Mouse (Mus musculus) heart, adult 2 months (tissue): ENCODE measurements around the gene 9030025P20Rik.
"Not testable (repeated sequence)": the region's sequence is repeated elsewhere in the genome, so short reads cannot be mapped to it uniquely, and the experiment has no call there.

Experiments
- CTCF ChIP-seq: fragments of 200-600 bp; IDR thresholded peaks from 2 replicates; pipeline ENCODE4 v1.8.1; 2022; ENCODE audit warnings: antibody characterized with exemption, mild to moderate bottlenecking, moderate library complexity
- EP300 ChIP-seq: fragments of 200-500 bp; IDR thresholded peaks from 2 replicates; pipeline ENCODE4 v1.6.1; 2011; ENCODE audit warnings: low read depth, low read length, control low read depth; ENCODE audit not compliant: insufficient read depth
- POLR2A ChIP-seq: fragments of 200-500 bp; IDR thresholded peaks from 2 replicates; pipeline ENCODE4 v1.6.1; 2011; ENCODE audit warnings: mild to moderate bottlenecking, low read depth, low read length, control low read depth; ENCODE audit not compliant: insufficient read depth

- not testable (repeated sequence) for TF ChIP-seq CTCF, POLR2A, EP300
These were observed 53.1 kb downstream of the 9030025P20Rik start for GRCm38 (mm10) chr17:15031414-15031813.
